Comparison of ENCODE assay signal across 9 mouse cellular contexts in the genomic region with DNA sequence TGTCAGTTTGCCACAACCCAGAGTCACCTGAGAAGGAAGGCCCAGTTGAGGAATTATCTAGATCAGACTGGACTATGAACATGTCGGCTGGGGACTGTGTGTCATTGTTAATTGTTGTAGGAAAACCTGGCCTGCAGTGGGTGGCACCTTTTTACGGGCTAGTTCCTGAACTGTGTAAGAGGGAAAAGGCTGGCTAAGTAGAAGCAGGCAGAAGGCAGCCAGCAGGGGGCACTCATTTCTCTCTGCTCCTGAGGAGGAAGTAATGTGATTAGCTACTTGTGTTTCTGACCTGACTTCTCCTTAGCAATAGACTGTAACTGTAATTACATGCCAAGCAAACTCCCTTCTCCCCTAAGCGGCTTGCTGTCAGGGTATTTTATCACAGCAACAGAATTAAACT. TPM values are rescaled to one million over a fixed set of nuclear protein-coding genes. Genes with fewer than 3 reads are reported as not detected.
A peak's percentile ranks its signal among the peaks of the same experiment; 100 is the strongest.
DNase-seq lines count a peak whose midpoint lies in the region; ATAC-seq and TF ChIP-seq lines count a peak whose summit lies in the region.
"Had no signal": no experiment of that assay in that cellular context is flagged by ENCODE, and none has a peak within 500 bp of the region (broad histone marks: within the 10 kb centered on the region; RNA-seq: fewer than 3 reads in every experiment).

No protein-coding gene starts in this region.

- H3K27ac ChIP-seq in forebrain, embryonic 14.5 days (ENCODE audit: low read depth, low read length) = no peak overlapping the region
- no peak overlapping the region for H3K27ac ChIP-seq in forebrain, embryonic 13.5 days
- H3K27ac ChIP-seq in gastrocnemius, adult 2 months = peak overlapping the region; percentile 69
- peak overlapping the region; percentile 30; the same call in 1 of the 2 replicates for H3K27ac ChIP-seq in intestine, embryonic 16.5 days (ENCODE audit: low read length)

- no peak overlapping the region for H3K9ac ChIP-seq in forebrain, embryonic 14.5 days (ENCODE audit: low read length)
- no peak overlapping the region for H3K9ac ChIP-seq in forebrain, embryonic 13.5 days
- H3K9ac ChIP-seq in intestine, embryonic 16.5 days (ENCODE audit: low read depth, low read length) = no peak overlapping the region

- peak; percentile 82 for TF ChIP-seq CTCF in gastrocnemius, adult 2 months (IDR thresholded peaks at IDR 0.05)

- ATAC-seq in forebrain, embryonic 14.5 days = no peak
- ATAC-seq in forebrain, embryonic 13.5 days = no peak
- peak; percentile 100 for ATAC-seq in intestine, embryonic 16.5 days

- H3K4me3 ChIP-seq in forebrain, embryonic 14.5 days (ENCODE audit: low read depth, low read length) = no peak overlapping the region
- no peak overlapping the region for H3K4me3 ChIP-seq in forebrain, embryonic 13.5 days
- no peak overlapping the region for H3K4me3 ChIP-seq in gastrocnemius, adult 2 months
- no peak overlapping the region for H3K4me3 ChIP-seq in intestine, embryonic 16.5 days (ENCODE audit: low read length)

- peak; percentile 65 for DNase-seq in forebrain, embryonic 14.5 days (ENCODE audit: low spot score)
- peak; percentile 83 for DNase-seq in cerebellum, adult 11 months
- DNase-seq in gastrocnemius, adult 2 months = peak; percentile 87
- DNase-seq in left cerebral cortex, postnatal 10 days (ENCODE audit: extremely low spot score in 1 of 2, low spot score in 2 of 2) = peak; percentile 20 to 71
- peak; percentile 37 for DNase-seq in ovary, adult 18-20 months (ENCODE audit: low spot score)
- peak; percentile 18 to 19 for DNase-seq in thymus, adult 18-20 months

- no peaks in the 10 kb centered on the region for H3K27me3 ChIP-seq in forebrain, embryonic 14.5 days (replicated peaks; ENCODE audit: control insufficient read depth, insufficient read depth, low read length)
- H3K27me3 ChIP-seq in forebrain, embryonic 13.5 days = no peaks in the 10 kb centered on the region
- no peaks in the 10 kb centered on the region for H3K27me3 ChIP-seq in intestine, embryonic 16.5 days (replicated peaks; ENCODE audit: control insufficient read depth, insufficient read depth, low read length)

- intact Hi-C loops in gastrocnemius, adult 2 months (cut with DNase I) = loop anchor here (10.0 kb wide), 1 partner anchor 54 kb away; no protein-coding TSS in a partner anchor
- intact Hi-C loops in left cerebral cortex, postnatal 10 days (cut with DNase I) = no loop called here

- H3K4me2 ChIP-seq in forebrain, embryonic 14.5 days (ENCODE audit: low read length) = no peak overlapping the region
- H3K4me2 ChIP-seq in forebrain, embryonic 13.5 days = no peak overlapping the region
- no peak overlapping the region for H3K4me2 ChIP-seq in intestine, embryonic 16.5 days (ENCODE audit: low read depth, low read length)

- H3K36me3 ChIP-seq in forebrain, embryonic 14.5 days (ENCODE audit: control insufficient read depth, insufficient read depth, low read length) = no peaks in the 10 kb centered on the region
- H3K36me3 ChIP-seq in forebrain, embryonic 13.5 days (ENCODE audit: poor library complexity, severe bottlenecking) = no peaks in the 10 kb centered on the region
- no peaks in the 10 kb centered on the region for H3K36me3 ChIP-seq in intestine, embryonic 16.5 days (ENCODE audit: control insufficient read depth, insufficient read depth, low read length)
- H3K36me3 ChIP-seq: G1E had no signal

- no peaks in the 10 kb centered on the region for H3K4me1 ChIP-seq in forebrain, embryonic 14.5 days (ENCODE audit: control insufficient read depth, insufficient read depth, low read length)
- no peaks in the 10 kb centered on the region for H3K4me1 ChIP-seq in forebrain, embryonic 13.5 days
- H3K4me1 ChIP-seq in intestine, embryonic 16.5 days (ENCODE audit: control insufficient read depth, insufficient read depth, low read length) = peaks cover 4% of the 10 kb centered on the region; the same call in 1 of the 2 replicates

- WGBS in forebrain, embryonic 14.5 days = 20% methylated on average over 3 of the region's 3 CpGs
- 28% methylated on average over 3 of the region's 3 CpGs for WGBS in forebrain, embryonic 13.5 days
- 28% methylated on average over 3 of the region's 3 CpGs for WGBS in intestine, embryonic 16.5 days

- no peaks in the 10 kb centered on the region for H3K9me3 ChIP-seq in forebrain, embryonic 14.5 days (replicated peaks; ENCODE audit: control insufficient read depth, low read length)
- no peaks in the 10 kb centered on the region for H3K9me3 ChIP-seq in forebrain, embryonic 13.5 days (replicated peaks)
- no peaks in the 10 kb centered on the region for H3K9me3 ChIP-seq in intestine, embryonic 16.5 days (ENCODE audit: control insufficient read depth, low read length)

RNA-seq across cellular contexts. Expression of a gene that starts 38.7 kb away (rescaled TPM):
- polyA plus RNA-seq in forebrain, embryonic 14.5 days (2014; fragmentation: Nextera tagmentation; extraction: Ambion mirVana) = 9.8 and 12.8 TPM in 2 replicates
- polyA plus RNA-seq in forebrain, embryonic 13.5 days (2015; fragmentation: Nextera tagmentation; extraction: Ambion mirVana) = 6.2 and 7.1 TPM in 2 replicates
- total RNA-seq in gastrocnemius, adult 2 months (2021) = 100 to 1,000 TPM; 135 to 136 TPM
- 6.3 and 7.2 TPM in 2 replicates for polyA plus RNA-seq in intestine, embryonic 16.5 days (2015; fragmentation: Nextera tagmentation; extraction: Ambion mirVana)
- 10 to 100 TPM; 33.1 to 36.4 TPM for total RNA-seq in left cerebral cortex, postnatal 10 days (2021)
- polyA plus RNA-seq: G1E had no signal

Comparison
In these comparisons a context has a peak if more than half of its experiments do, and no peak if none do; other contexts are left out.
1. DNase-seq: peak in every context shown above with its lines; median percentile 87 in gastrocnemius, adult 2 months; 83 in cerebellum, adult 11 months; 65 in forebrain, embryonic 14.5 days; 46 in left cerebral cortex, postnatal 10 days; 37 in ovary, adult 18-20 months; 18 in thymus, adult 18-20 months.
2. H3K27ac ChIP-seq: peak in gastrocnemius, adult 2 months (single experiment) and intestine, embryonic 16.5 days (single experiment); none in forebrain, embryonic 14.5 days (single experiment) and forebrain, embryonic 13.5 days (single experiment).